Mouse (Mus musculus) forebrain, embryonic 16.5 days (tissue): ENCODE measurements around the gene Aox4. TPM values are rescaled to one million over a fixed set of nuclear protein-coding genes. Genes with fewer than 3 reads are reported as not detected.
A peak's percentile ranks its signal among the peaks of the same experiment; 100 is the strongest.

Source experiments
- ATAC-seq: fragments of 200-750 bp; cut with Nextera tagmentation; 2 replicates; pipeline ENCODE4 v1.8.0; 2017; ENCODE audit warnings: mild to moderate bottlenecking, moderate library complexity
- H3K27ac ChIP-seq: fragments of 300-500 bp; sonication (generic); 2 replicates; pipeline ENCODE4 v1.5.1; 2014; ENCODE audit warnings: low read length, control low read depth
- H3K27me3 ChIP-seq: fragments of 300-500 bp; sonication (generic); replicated peaks from 2 replicates; pipeline ENCODE4 v1.6.1; 2014; ENCODE audit warnings: low read length; ENCODE audit not compliant: control insufficient read depth, insufficient read depth
- H3K36me3 ChIP-seq: fragments of 300-500 bp; sonication (generic); 2 replicates; pipeline ENCODE4 v1.6.1; 2014; ENCODE audit not compliant: control insufficient read depth, insufficient read depth
- H3K4me1 ChIP-seq: fragments of 300-500 bp; sonication (generic); replicated peaks from 2 replicates; pipeline ENCODE4 v1.6.1; 2014; ENCODE audit warnings: low read length; ENCODE audit not compliant: control insufficient read depth, insufficient read depth
- H3K4me2 ChIP-seq: fragments of 300-500 bp; sonication (generic); 2 replicates; pipeline ENCODE4 v1.6.1; 2014; ENCODE audit warnings: mild to moderate bottlenecking, low read length, control low read depth
- H3K4me3 ChIP-seq: fragments of 300-500 bp; sonication (generic); replicated peaks from 2 replicates; pipeline ENCODE4 v1.5.1; 2014; ENCODE audit warnings: mild to moderate bottlenecking, low read length, control low read depth
- H3K9ac ChIP-seq: fragments of 300-500 bp; sonication (generic); replicated peaks from 2 replicates; pipeline ENCODE4 v1.6.1; 2014; ENCODE audit warnings: low read depth, low read length, control low read depth
- H3K9me3 ChIP-seq: fragments of 300-500 bp; sonication (generic); 2 replicates; pipeline ENCODE4 v1.6.1; 2016; ENCODE audit warnings: low read length; ENCODE audit not compliant: control insufficient read depth
- WGBS: fragments of 180-500 bp; shearing (Covaris S2); extraction: QIAGEN DNeasy Blood & Tissue Kit; methylation state at CpG from one replicate; pipeline ENCODE4 v1.1.7; 2014; 5-methylcytosine and 5-hydroxymethylcytosine counted together
- polyA plus RNA-seq: library from polyadenylated mRNA; unstranded; fragments of >200 nt; fragmentation: Nextera tagmentation; extraction: Ambion mirVana; gene quantifications from 2 replicates; pipeline ENCODE4 v1.2.1, GENCODE M21; 2015

Aox4 gene
- polyA plus RNA-seq, 1 experiment from 2014 or later: 2.1 TPM

DNA sequence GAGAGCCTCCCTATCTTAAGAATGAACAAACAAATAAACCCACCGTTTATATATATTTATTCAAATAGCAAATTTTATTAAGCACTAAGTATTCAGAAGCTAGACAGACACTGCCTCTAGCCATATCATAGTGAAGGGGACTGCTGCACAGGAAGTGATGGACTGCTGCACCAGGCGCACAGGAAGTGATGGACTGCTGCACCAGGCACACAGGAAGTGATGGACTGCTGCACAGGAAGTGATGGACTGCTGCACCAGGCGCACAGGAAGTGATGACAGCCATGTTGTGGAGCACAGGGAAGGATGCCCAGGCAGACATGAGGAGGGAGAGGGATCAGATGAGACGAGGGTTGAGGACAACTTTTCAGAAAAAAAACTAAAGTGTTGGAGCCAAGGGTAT lies 5.2 kb downstream of the Aox4 start:
- 88% methylated on average over 4 of the region's 4 CpGs for WGBS
- Histone ChIP-seq H3K9ac (no peak overlapping the region), H3K27ac (peak overlapping the region; percentile 67), H3K4me2 (no peak overlapping the region), H3K27me3 (no peaks in the 10 kb centered on the region), H3K9me3 (no peaks in the 10 kb centered on the region), H3K4me1 (peaks cover 12% of the 10 kb centered on the region), H3K4me3 (no peak overlapping the region), H3K36me3 (no peaks in the 10 kb centered on the region)
- ATAC-seq: no peak

DNA sequence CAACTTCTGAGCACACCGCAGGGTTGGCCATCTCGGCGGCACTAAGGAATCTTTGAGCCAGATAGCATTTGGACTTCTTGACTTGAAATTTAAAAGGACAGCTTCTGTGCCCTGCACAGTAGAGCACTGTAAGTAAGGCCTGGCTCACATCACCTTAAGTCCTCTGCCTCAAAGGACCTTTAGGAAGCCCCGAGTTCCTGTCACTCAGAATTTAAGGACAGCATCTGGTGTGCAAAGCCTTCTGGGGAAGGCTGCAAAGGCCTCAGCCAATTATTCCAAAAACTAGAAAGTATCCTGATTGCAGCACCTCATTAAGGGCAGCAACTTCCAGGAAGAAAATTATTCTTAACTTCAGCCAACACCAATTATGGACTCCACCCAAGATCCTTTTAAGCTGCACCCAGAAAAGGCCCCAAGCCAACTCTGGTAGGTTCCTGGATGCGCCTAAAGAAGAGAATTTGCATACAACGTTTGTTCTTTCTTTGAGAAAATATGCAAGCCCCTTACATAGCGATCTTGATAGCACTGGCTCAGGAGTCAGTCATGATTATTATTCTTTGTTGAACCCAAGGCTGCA lies 5.8 kb downstream of the Aox4 start:
- H3K27ac ChIP-seq: peak overlapping the region; percentile 67
- ATAC-seq: peak; percentile 74
- no peaks in the 10 kb centered on the region for H3K9me3 ChIP-seq
- H3K4me3 ChIP-seq: peak overlapping the region; percentile 17; the same call in 1 of the 2 replicates
- WGBS: 49% methylated on average over 7 of the region's 7 CpGs
- H3K27me3 ChIP-seq: no peaks in the 10 kb centered on the region
- H3K36me3 ChIP-seq: no peaks in the 10 kb centered on the region
- H3K4me2 ChIP-seq: peak overlapping the region; percentile 27
- peaks cover 8% of the 10 kb centered on the region for H3K4me1 ChIP-seq
- H3K9ac ChIP-seq: no peak overlapping the region

DNA sequence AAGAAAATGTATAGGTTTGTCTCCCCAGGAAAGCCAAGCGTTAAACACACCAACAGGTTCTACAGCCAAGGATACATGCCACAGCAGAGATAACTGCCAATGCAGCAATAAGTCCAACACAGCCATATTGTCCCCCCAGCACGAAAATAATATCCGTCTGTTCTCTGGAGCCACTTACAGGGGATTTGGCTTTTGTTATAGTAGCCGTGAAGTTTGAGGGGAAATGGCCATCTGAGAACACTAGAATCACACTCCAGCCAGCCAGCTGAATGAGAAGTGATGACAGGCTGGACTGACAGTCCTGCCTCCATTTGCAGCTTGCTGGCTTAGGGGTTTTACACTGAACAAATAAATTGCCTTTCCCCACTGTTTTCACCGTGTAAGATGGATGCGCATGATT lies 10.9 kb downstream of the Aox4 start:
- peak overlapping the region; percentile 76; the same call in 1 of the 2 replicates for H3K27ac ChIP-seq
- peaks cover 11% of the 10 kb centered on the region for H3K4me1 ChIP-seq
- no peak overlapping the region for H3K4me3 ChIP-seq
- no peak overlapping the region for H3K4me2 ChIP-seq
- 46% methylated on average over 6 of the region's 6 CpGs for WGBS
- no peaks in the 10 kb centered on the region for H3K27me3 ChIP-seq
- no peaks in the 10 kb centered on the region for H3K9me3 ChIP-seq
- no peak overlapping the region for H3K9ac ChIP-seq
- H3K36me3 ChIP-seq: no peaks in the 10 kb centered on the region
- ATAC-seq: peak; percentile 55

DNA sequence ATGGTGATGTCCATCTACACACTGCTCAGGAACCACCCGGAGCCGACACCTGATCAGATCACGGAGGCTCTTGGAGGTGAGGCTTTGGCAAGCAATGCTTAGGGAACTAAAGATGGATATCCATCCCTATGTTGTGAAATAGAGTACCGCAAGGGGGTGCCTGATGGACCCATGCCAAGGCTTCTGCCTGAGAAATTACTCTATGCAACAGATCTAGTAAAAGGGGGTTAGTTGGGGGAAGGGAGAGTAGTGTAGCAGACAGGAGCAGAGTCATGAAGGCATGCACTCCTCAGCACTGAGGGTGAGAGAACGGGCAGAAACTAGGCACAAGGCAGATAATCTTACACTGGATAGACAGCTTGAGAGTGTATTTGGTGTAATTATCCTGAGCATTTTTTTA lies 11.7 kb downstream of the Aox4 start:
- Histone ChIP-seq H3K4me1 (peaks cover 11% of the 10 kb centered on the region), H3K27ac (peak overlapping the region; percentile 76), H3K4me2 (no peak overlapping the region), H3K9me3 (no peaks in the 10 kb centered on the region), H3K27me3 (no peaks in the 10 kb centered on the region), H3K36me3 (no peaks in the 10 kb centered on the region), H3K4me3 (no peak overlapping the region), H3K9ac (no peak overlapping the region)
- ATAC-seq: peak; percentile 72
- WGBS: 71% methylated on average over 5 of the region's 5 CpGs

DNA sequence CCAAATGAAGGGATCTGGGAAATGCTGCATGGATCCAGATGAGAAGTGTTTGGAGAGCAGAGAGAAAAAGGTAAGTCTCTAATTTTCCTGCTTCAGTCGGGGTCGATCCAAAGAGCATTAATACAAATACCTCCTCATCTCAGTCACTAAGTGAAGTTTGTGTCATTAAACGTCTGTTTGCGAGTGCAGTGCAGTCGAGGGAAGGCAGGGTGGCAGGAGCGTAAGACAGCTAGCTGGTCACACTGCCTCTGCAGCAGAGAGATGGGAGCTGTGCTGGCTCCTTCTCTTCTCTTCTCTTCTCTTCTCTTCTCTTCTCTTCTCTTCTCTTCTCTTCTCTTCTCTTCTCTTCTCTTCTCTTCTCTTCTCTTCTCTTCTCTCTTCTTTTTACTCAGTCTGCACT lies 17.9 kb downstream of the Aox4 start:
- ATAC-seq: no peak
- Histone ChIP-seq H3K9ac (no peak overlapping the region), H3K27me3 (no peaks in the 10 kb centered on the region), H3K4me1 (no peaks in the 10 kb centered on the region), H3K27ac (no peak overlapping the region), H3K4me2 (no peak overlapping the region), H3K9me3 (no peaks in the 10 kb centered on the region), H3K4me3 (no peak overlapping the region), H3K36me3 (no peaks in the 10 kb centered on the region)
- 86% methylated on average over 6 of the region's 6 CpGs for WGBS

DNA sequence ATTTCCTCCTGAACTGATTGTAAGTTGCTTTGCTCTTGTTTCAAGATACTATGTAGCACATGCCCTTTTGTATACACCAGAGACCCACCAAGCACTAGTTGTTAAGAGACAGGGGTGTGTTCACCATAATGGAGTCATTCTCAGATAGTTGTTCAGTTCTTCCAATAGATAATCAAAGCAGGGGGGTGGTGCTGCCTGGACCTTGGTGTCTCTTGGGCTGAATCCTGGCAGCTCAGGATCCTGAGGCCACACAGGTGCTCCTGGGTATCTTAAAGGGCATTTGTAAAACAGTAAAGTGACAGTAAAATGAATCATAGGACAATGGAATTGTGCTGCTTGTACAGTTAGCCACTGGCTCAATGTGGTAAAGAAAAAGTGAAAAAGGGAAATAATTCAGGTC lies 18.7 kb downstream of the Aox4 start:
- Histone ChIP-seq H3K9me3 (no peaks in the 10 kb centered on the region), H3K4me1 (no peaks in the 10 kb centered on the region), H3K9ac (no peak overlapping the region), H3K4me3 (no peak overlapping the region), H3K27ac (no peak overlapping the region), H3K36me3 (no peaks in the 10 kb centered on the region), H3K27me3 (no peaks in the 10 kb centered on the region), H3K4me2 (no peak overlapping the region)
- no peak for ATAC-seq

DNA sequence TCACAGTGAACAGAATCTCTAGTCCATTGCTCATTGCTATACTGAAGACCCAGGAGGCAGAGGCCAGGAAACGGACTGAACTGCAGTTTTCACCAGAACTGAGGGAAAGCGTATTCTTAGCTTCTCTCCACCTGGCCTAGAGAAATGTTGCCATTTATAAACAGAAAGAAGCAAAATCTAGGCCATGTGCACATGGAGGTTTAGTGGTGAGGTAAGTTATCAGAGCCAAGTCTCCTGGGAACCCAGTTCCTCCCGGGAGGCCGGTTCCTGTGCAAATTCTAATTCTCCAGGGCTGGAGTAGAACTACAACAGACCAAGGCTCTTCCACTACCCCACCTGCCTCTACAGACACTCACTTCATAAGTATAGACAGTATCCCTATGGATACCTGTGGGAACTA lies 19.6 kb downstream of the Aox4 start:
- Histone ChIP-seq H3K4me1 (no peaks in the 10 kb centered on the region), H3K9ac (no peak overlapping the region), H3K4me2 (no peak overlapping the region), H3K36me3 (no peaks in the 10 kb centered on the region), H3K4me3 (no peak overlapping the region), H3K27ac (no peak overlapping the region), H3K9me3 (no peaks in the 10 kb centered on the region), H3K27me3 (no peaks in the 10 kb centered on the region)
- no peak for ATAC-seq
- 91% methylated on average over 4 of the region's 4 CpGs for WGBS

DNA sequence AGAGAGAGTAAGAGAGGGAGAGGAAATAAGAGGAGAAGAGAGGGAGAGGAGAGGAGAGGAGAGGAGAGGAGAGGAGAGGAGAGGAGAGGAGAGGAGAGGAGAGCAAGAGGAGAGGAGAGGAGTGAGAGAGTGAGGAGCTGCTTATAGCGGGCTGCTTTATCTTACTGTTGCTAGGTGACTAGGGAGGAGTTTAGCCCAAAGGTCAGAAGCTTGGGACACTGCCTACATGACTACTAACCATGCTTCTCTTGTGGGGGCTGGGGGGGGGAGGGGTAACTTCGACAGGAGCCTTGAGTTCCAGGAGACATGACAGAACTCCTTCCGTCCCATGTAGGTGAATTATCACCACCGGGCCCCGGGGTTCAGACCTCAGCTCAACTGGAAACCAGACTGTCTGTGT lies 20.3 kb downstream of the Aox4 start:
- Histone ChIP-seq H3K4me3 (no peak overlapping the region), H3K27ac (no peak overlapping the region), H3K9me3 (no peaks in the 10 kb centered on the region), H3K4me2 (no peak overlapping the region), H3K27me3 (no peaks in the 10 kb centered on the region), H3K4me1 (no peaks in the 10 kb centered on the region), H3K36me3 (no peaks in the 10 kb centered on the region), H3K9ac (no peak overlapping the region)
- no peak for ATAC-seq
- 72% methylated on average over 5 of the region's 5 CpGs for WGBS

DNA sequence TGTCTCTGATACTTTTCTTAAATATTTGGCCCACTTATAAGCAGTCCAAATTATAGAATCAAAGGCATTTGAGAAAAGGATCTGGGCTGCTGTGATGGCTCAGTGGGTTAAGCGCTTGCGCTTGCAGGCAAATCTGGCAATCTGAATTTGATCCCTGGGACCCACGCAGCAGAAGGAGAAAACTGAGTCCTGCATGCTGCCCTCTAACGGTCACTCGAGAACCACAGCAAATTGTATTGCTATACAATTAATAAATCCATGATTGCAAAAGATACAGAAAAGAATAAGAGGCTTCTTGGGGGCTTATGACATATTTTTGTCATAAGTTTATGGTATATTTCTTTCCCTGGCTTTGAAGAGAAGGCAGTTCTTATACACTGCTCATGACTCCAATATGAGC lies 25.2 kb downstream of the Aox4 start:
- no peak overlapping the region for H3K9ac ChIP-seq
- H3K27ac ChIP-seq: no peak overlapping the region
- no peak overlapping the region for H3K4me2 ChIP-seq
- no peak overlapping the region for H3K4me3 ChIP-seq
- no peaks in the 10 kb centered on the region for H3K4me1 ChIP-seq
- ATAC-seq: no peak
- H3K27me3 ChIP-seq: no peaks in the 10 kb centered on the region
- H3K36me3 ChIP-seq: no peaks in the 10 kb centered on the region
- no peaks in the 10 kb centered on the region for H3K9me3 ChIP-seq
- 52% methylated on average over 5 of the region's 5 CpGs for WGBS
